9 mouse cellular contexts compared by ENCODE assay signal in genomic region chr8:95175808-95176207, GRCm38 (mm10). TPM values are rescaled to one million over a fixed set of nuclear protein-coding genes. Genes with fewer than 3 reads are reported as not detected.
A peak's percentile ranks its signal among the peaks of the same experiment; 100 is the strongest.
DNase-seq lines count a peak whose midpoint lies in the region; ATAC-seq lines count a peak whose summit lies in the region.
"Had no signal": no experiment of that assay in that cellular context is flagged by ENCODE, and none has a peak within 500 bp of the region (broad histone marks: within the 10 kb centered on the region; RNA-seq: fewer than 3 reads in every experiment).

No protein-coding gene starts in this region.

- 0 out of 2 replicates have a peak overlapping the region, but pooled peaks have one; percentile 6 for H3K27ac ChIP-seq in heart, embryonic 10.5 days
- H3K27ac ChIP-seq in forebrain, embryonic 15.5 days (replicated peaks), result peak overlapping the region; percentile 84

- H3K36me3 ChIP-seq in heart, embryonic 10.5 days, result no peaks in the 10 kb centered on the region
- no peaks in the 10 kb centered on the region for H3K36me3 ChIP-seq in forebrain, embryonic 15.5 days

- intact Hi-C loops in heart, postnatal 10 days (cut with DNase I), result no loop called here
- intact Hi-C loops in left cerebral cortex, postnatal 25 days (cut with DNase I), result loop anchor here (2.0 kb wide), 1 partner anchor 27 kb away; no protein-coding TSS in a partner anchor

- no peaks in the 10 kb centered on the region for H3K9me3 ChIP-seq in heart, embryonic 10.5 days
- no peaks in the 10 kb centered on the region for H3K9me3 ChIP-seq in forebrain, embryonic 15.5 days

- peak overlapping the region; percentile 20 for H3K4me2 ChIP-seq in forebrain, embryonic 15.5 days (replicated peaks)

- H3K4me3 ChIP-seq in heart, embryonic 10.5 days, result no peak overlapping the region
- no peak overlapping the region for H3K4me3 ChIP-seq in forebrain, embryonic 15.5 days

- no peak for DNase-seq in heart, embryonic 10.5 days (ENCODE audit: low spot score)
- DNase-seq in heart, postnatal 10 days, result no peak
- DNase-seq in left cerebral cortex, postnatal 25 days (ENCODE audit: low spot score in 2 of 2), result peak; percentile 31 to 41
- peak; percentile 27 for DNase-seq in right cerebral cortex, postnatal 14 days
- no peak for DNase-seq in spleen, postnatal 14 days (ENCODE audit: low spot score in 2 of 2)
- DNase-seq in ovary, postnatal 14 days (ENCODE audit: low spot score), result no peak
- DNase-seq in urinary bladder, postnatal 10 days (ENCODE audit: low spot score), result no peak
- DNase-seq: kidney, postnatal 10 days had no signal

- no peaks in the 10 kb centered on the region for H3K27me3 ChIP-seq in heart, embryonic 10.5 days (ENCODE audit: insufficient read depth, poor library complexity, severe bottlenecking)
- H3K27me3 ChIP-seq in forebrain, embryonic 15.5 days, result no peaks in the 10 kb centered on the region

- peak overlapping the region; percentile 34 for H3K9ac ChIP-seq in forebrain, embryonic 15.5 days (replicated peaks)

- H3K4me1 ChIP-seq in heart, embryonic 10.5 days, result peaks cover 7% of the 10 kb centered on the region
- H3K4me1 ChIP-seq in forebrain, embryonic 15.5 days, result peaks cover 20% of the 10 kb centered on the region

- 67% methylated on average over 18 of the region's 18 CpGs for WGBS in heart, embryonic 10.5 days
- 15% methylated on average over 18 of the region's 18 CpGs for WGBS in forebrain, embryonic 15.5 days

- ATAC-seq in forebrain, embryonic 15.5 days (replicated peaks), result peak; percentile 87

RNA-seq across cellular contexts. Expression of gene Kifc3, which starts 26.8 kb away (rescaled TPM):
- polyA plus RNA-seq in heart, embryonic 10.5 days (2016; fragmentation: Nextera tagmentation; extraction: Ambion mirVana), result 13.9 and 15.3 TPM in 2 replicates
- 10 to 100 TPM; 64.8 to 73.9 TPM for total RNA-seq in heart, postnatal 10 days (2021)
- 16.0 and 20.7 TPM in 2 replicates for polyA plus RNA-seq in forebrain, embryonic 15.5 days (2015; fragmentation: Nextera tagmentation; extraction: Ambion mirVana)
- 10 to 100 TPM; 52.6 to 53.0 TPM for total RNA-seq in left cerebral cortex, postnatal 25 days (2021)

Comparison
In these comparisons a context has a peak if more than half of its experiments do, and no peak if none do; other contexts are left out.
1. DNase-seq: peak in left cerebral cortex, postnatal 25 days (2 of 2) and right cerebral cortex, postnatal 14 days (single experiment); none in heart, embryonic 10.5 days (single experiment), heart, postnatal 10 days (0 of 2), spleen, postnatal 14 days (0 of 2), ovary, postnatal 14 days (single experiment) and urinary bladder, postnatal 10 days (single experiment).